Mouse (Mus musculus) ES-E14 (cell line): ENCODE data around the gene Nags. TPM values are rescaled to one million over a fixed set of nuclear protein-coding genes. Genes with fewer than 3 reads are reported as not detected.

Experiments used
- DNase-seq: peaks from one replicate; pipeline ENCODE4 v3.0.0-alpha.2; 2013; ENCODE audit warnings: low read depth, low spot score
- H3K27ac ChIP-seq: 2 replicates; pipeline ENCODE4 v1.5.1; 2012; ENCODE audit warnings: low read depth, mild to moderate bottlenecking, low read length, moderate library complexity, mixed read lengths; ENCODE audit not compliant: poor library complexity, insufficient read depth, severe bottlenecking
- H3K36me3 ChIP-seq: 2 replicates; pipeline ENCODE4 v1.6.1; 2012; ENCODE audit warnings: mild to moderate bottlenecking, low read length, moderate library complexity, mixed read lengths; ENCODE audit not compliant: control insufficient read depth, poor library complexity, insufficient read depth, severe bottlenecking
- H3K4me1 ChIP-seq, 2 experiments: fragments of 150-350 bp in 1 of 2; sonication (generic) in 1 of 2; 2 replicates each; pipeline ENCODE4 v1.6.1; 2012; ENCODE audit warnings: low read length in 2 of 2, mild to moderate bottlenecking in 1 of 2, mixed read lengths in 1 of 2; ENCODE audit not compliant: control insufficient read depth in 2 of 2, insufficient read depth in 2 of 2, poor library complexity in 1 of 2
- H3K4me3 ChIP-seq, 2 experiments: fragments of 150-350 bp in 1 of 2; sonication (generic) in 1 of 2; 2 replicates each; pipeline ENCODE4 v1.5.1; 2012; ENCODE audit warnings: low read length in 2 of 2, low read depth in 1 of 2, mild to moderate bottlenecking in 1 of 2, mixed read lengths in 1 of 2; ENCODE audit not compliant: insufficient read depth in 1 of 2, poor library complexity in 1 of 2, severe bottlenecking in 1 of 2
- H3K9ac ChIP-seq: 2 replicates; pipeline ENCODE4 v1.6.1; 2012; ENCODE audit warnings: low read depth, mild to moderate bottlenecking, low read length, mixed read lengths; ENCODE audit not compliant: poor library complexity, insufficient read depth, severe bottlenecking
- H3K9me3 ChIP-seq: fragments of 150-350 bp; sonication (generic); 2 replicates; pipeline ENCODE4 v1.6.1; 2012; ENCODE audit warnings: low read depth, mild to moderate bottlenecking, low read length; ENCODE audit not compliant: control insufficient read depth, insufficient read depth
- CHD2 ChIP-seq: IDR thresholded peaks from 2 replicates; pipeline ENCODE4 v1.6.1; 2014; ENCODE audit warnings: mild to moderate bottlenecking, low read depth, low read length, inconsistent platforms
- HCFC1 ChIP-seq: IDR thresholded peaks from 2 replicates; pipeline ENCODE4 v1.6.1; 2012; ENCODE audit warnings: low read length, inconsistent platforms, borderline replicate concordance; ENCODE audit not compliant: insufficient read depth
- MAFK ChIP-seq: IDR thresholded peaks from 2 replicates; pipeline ENCODE4 v1.6.1; 2014; ENCODE audit warnings: mild to moderate bottlenecking, low read depth, low read length, inconsistent platforms; ENCODE audit not compliant: insufficient read depth
- ZC3H11A ChIP-seq: IDR thresholded peaks from 2 replicates; pipeline ENCODE4 v1.6.1; 2012; ENCODE audit warnings: low read depth, mild to moderate bottlenecking, inconsistent platforms, low read length, borderline replicate concordance
- ZNF384 ChIP-seq: IDR thresholded peaks from 2 replicates; pipeline ENCODE4 v1.6.1; 2012; ENCODE audit warnings: low read depth, low read length, inconsistent platforms
- in situ Hi-C, 2 experiments: fragments of 600-800 bp; cut with MboI; formaldehyde crosslinking; loops; one replicate each; pipeline ENCODE4 v1.15.1; 2025; ENCODE audit warnings: low sequenced_read_pairs in 2 of 2, inconsistent platforms in 1 of 2; ENCODE audit not compliant: unreplicated experiment in 2 of 2
- total RNA-seq: library from RNA; depleted of rRNA; stranded (reverse); fragments of 300-350 nt; gene quantifications from 2 replicates; pipeline ENCODE4 v1.2.3, GENCODE M21; 2012

Gene Nags
- total RNA-seq, 1 experiment: 0.45 TPM

DNA sequence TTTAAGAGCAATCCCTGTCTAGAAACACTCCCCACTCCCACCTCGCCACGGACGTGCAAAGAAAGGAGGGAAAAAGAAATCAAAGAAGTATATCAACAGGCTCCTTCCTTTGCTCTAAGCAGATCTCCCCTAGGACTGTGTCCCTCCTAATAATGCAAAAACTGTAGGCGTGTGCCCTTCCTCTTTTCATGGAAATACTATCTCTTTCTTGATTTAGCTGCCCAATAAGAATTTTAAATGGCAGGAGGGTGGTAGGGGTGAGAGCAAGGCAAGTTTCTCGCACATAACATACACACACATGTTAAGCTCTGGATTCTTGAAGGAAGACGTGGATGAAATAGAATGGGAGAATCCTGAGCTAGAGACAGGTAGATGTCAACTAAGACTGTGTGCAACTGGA is 43.7 kb downstream of the Nags start:
- peaks cover 5% of the 10 kb centered on the region; the same call in 1 of the 2 replicates for H3K36me3 ChIP-seq
- peaks cover 0 to 10% of the 10 kb centered on the region in 2 experiments; a peak in 2 of 4 replicates for H3K4me1 ChIP-seq
- in situ Hi-C loops: no loop called here
- no peak overlapping the region for H3K27ac ChIP-seq
- H3K9me3 ChIP-seq: no peaks in the 10 kb centered on the region
- H3K4me3 ChIP-seq: peak overlapping the region in 1 of 2 experiments; percentile 68; a peak in 2 of 4 replicates
- no peak for DNase-seq
- TF ChIP-seq ZC3H11A (no peak), MAFK (no peak), ZNF384 (no peak), CHD2 (no peak), HCFC1 (no peak)
- H3K9ac ChIP-seq: peak overlapping the region; percentile 34; the same call in 1 of the 2 replicates

DNA sequence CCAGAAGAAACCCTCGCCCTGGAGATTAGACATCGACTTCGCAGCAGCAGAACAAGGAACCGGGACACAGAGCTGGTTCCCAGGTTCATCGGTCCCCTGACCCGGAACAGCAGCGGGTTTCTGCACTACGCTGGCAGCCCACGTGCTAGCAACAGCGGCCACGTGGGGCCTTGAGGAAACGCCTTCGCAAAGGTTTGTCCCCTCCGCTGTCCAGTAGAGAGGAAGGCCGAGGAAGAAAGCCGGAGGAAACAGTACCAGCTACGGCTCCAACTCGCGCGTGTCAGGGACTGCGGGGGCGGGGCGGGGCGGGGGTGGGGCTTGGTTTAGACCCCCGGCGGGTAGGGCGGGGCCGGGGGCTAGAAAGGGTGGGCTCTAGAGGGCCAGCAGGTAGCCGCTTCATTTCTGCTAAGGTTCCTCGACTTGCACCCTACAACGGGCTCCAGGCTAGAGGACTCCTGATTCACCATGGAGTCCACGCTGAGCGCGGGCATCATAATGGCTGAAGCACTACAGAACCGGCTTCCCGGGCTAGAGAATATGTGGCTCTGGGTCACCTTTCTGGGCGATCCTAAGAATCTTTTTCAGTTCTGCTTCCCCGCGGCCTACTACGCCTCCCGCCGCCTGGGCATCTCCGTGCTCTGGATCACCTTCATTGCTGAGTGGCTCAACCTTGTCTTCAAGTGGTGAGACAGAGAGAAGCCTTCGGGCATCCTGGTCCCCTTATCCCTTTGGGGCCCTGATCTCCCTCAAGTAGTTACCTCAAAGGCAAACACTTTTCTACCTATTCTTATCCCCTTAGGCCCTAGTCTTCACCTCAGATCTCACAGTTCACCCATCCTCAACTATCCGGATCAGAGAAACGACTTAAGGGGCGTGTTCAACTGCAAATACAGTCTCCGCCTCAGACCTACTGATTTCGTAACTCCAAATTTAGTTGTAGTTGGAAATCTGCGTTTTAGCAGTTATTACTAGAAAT is 44.4 kb downstream of the Nags start, which contains the start of gene G6pc3:
Gene G6pc3, plus strand, starts transcription at position 160 of the 976 bp plus-strand sequence.
- in situ Hi-C loops: no loop called here
- no peaks in the 10 kb centered on the region for H3K9me3 ChIP-seq
- TF ChIP-seq ZC3H11A (no peak), HCFC1 (peak; percentile 71), MAFK (no peak)
- H3K27ac ChIP-seq: no peak within 1 kb of the TSS
- H3K36me3 ChIP-seq: peaks cover 7% of the 10 kb centered on the region; the same call in 1 of the 2 replicates
- peak within 1 kb of the TSS; percentile 64 to 68 for H3K4me3 ChIP-seq
- H3K4me1 ChIP-seq: peaks cover 0 to 10% of the 10 kb centered on the region in 2 experiments; a peak in 2 of 4 replicates
- DNase-seq: no peak
- H3K9ac ChIP-seq: peak within 1 kb of the TSS; percentile 76

- Histone ChIP-seq H3K36me3 (peaks cover 13% of the 10 kb centered on the region; the same call in 1 of the 2 replicates), H3K27ac (no peak overlapping the region), H3K4me3 (no peak overlapping the region), H3K9ac (no peak overlapping the region), H3K4me1 (peaks cover 0 to 5% of the 10 kb centered on the region in 2 experiments; a peak in 2 of 4 replicates), H3K9me3 (no peaks in the 10 kb centered on the region)
- no peak for DNase-seq
- TF ChIP-seq MAFK: no peak
- TF ChIP-seq ZNF384: no peak
- no peak for TF ChIP-seq CHD2
- TF ChIP-seq ZC3H11A: no peak
- TF ChIP-seq HCFC1: no peak
- in situ Hi-C loops: no loop called here
These were observed 45.5 kb downstream of the Nags start for GRCm38 (mm10) chr11:102190848-102191247.

- Histone ChIP-seq H3K9ac (no peak overlapping the region), H3K4me1 (peaks cover 0 to 3% of the 10 kb centered on the region in 2 experiments; a peak in 1 of 4 replicates), H3K9me3 (no peaks in the 10 kb centered on the region), H3K4me3 (no peak overlapping the region), H3K27ac (no peak overlapping the region), H3K36me3 (peaks cover 18% of the 10 kb centered on the region; the same call in 1 of the 2 replicates)
- in situ Hi-C loops: no loop called here
- TF ChIP-seq ZC3H11A (no peak), CHD2 (no peak), HCFC1 (no peak), MAFK (no peak), ZNF384 (no peak)
- no peak for DNase-seq
These were observed 48.5 kb downstream of the Nags start for GRCm38 (mm10) chr11:102193657-102194440.
